Mouse (Mus musculus): ENCODE results near the gene Zswim5. TPM values are rescaled to one million over a fixed set of nuclear protein-coding genes. Genes with fewer than 3 reads are reported as not detected.
A peak's percentile ranks its signal among the peaks of the same experiment; 100 is the strongest.

Zswim5 gene
- polyA plus RNA-seq, 1 experiment: 10.2 TPM

DNA sequence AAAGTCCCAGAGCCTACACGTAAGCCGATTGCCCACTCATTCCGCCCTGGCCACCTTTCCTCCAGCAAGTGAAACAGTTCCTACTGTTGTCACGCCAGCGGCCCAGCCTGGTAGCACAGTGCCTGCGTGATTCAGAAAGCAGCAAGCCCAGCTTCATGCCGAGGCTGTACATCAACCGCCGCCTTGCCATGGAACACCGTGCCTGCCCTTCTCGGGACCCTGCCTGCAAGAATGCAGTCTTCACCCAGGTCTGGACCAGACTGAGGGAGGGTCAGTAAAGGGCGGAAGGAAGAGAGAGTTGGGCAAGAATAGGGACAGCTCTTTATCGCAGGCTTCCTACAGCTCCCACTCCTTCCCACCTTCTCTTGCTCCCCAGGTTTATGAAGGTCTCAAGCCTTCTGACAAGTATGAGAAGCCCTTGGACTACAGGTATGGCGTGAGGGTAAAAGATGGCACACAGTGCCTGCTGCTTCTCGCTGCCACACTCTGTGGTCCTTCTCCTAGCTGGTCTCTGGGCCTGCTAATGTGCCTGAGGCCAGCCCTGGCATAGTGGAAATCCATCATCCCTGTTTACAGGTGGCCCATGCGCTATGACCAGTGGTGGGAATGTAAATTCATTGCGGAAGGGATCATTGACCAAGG is 122.5 kb downstream of the Zswim5 start:
- H3K4me3 ChIP-seq (replicated peaks; ENCODE audit: insufficient read depth, low read depth, low read length): no peak overlapping the region
- TF ChIP-seq CTCF (IDR thresholded peaks at IDR 0.05; ENCODE audit: borderline replicate concordance, insufficient read depth, low read depth, low read length): no peak
- no peak for TF ChIP-seq POLR2A (IDR thresholded peaks at IDR 0.05; ENCODE audit: borderline replicate concordance, insufficient read depth, low read length)
- H3K27ac ChIP-seq (ENCODE audit: insufficient read depth, low read length): no peak overlapping the region
- H3K27me3 ChIP-seq (ENCODE audit: control insufficient read depth, insufficient read depth, low read length): no peaks in the 10 kb centered on the region
- H3K4me1 ChIP-seq (ENCODE audit: control insufficient read depth, insufficient read depth, low read length): peaks cover 9% of the 10 kb centered on the region
- 94% methylated on average over 17 of the region's 17 CpGs for WGBS
- no peak for DNase-seq

GRCm38 (mm10) chr4:117001957-117002356 is 124.8 kb downstream of the Zswim5 start:
- H3K27me3 ChIP-seq (ENCODE audit: control insufficient read depth, insufficient read depth, low read length): no peaks in the 10 kb centered on the region
- H3K4me3 ChIP-seq (replicated peaks; ENCODE audit: insufficient read depth, low read depth, low read length): no peak overlapping the region
- no peak overlapping the region for H3K27ac ChIP-seq (ENCODE audit: insufficient read depth, low read length)
- peaks cover 1% of the 10 kb centered on the region for H3K4me1 ChIP-seq (ENCODE audit: control insufficient read depth, insufficient read depth, low read length)
- DNase-seq: no peak
- no peak for TF ChIP-seq POLR2A (IDR thresholded peaks at IDR 0.05; ENCODE audit: borderline replicate concordance, insufficient read depth, low read length)
- no peak for TF ChIP-seq CTCF (IDR thresholded peaks at IDR 0.05; ENCODE audit: borderline replicate concordance, insufficient read depth, low read depth, low read length)
- 91% methylated on average over 16 of the region's 16 CpGs for WGBS

GRCm38 (mm10) chr4:117002543-117003521 is 125.7 kb downstream of the Zswim5 start:
- DNase-seq: peak; percentile 53 to 60
- WGBS: 52% methylated on average over 38 of the region's 38 CpGs
- H3K27ac ChIP-seq (ENCODE audit: insufficient read depth, low read length): no peak overlapping the region
- H3K4me1 ChIP-seq (ENCODE audit: control insufficient read depth, insufficient read depth, low read length): no peaks in the 10 kb centered on the region
- no peak overlapping the region for H3K4me3 ChIP-seq (replicated peaks; ENCODE audit: insufficient read depth, low read depth, low read length)
- TF ChIP-seq POLR2A (IDR thresholded peaks at IDR 0.05; ENCODE audit: borderline replicate concordance, insufficient read depth, low read length) (no peak), CTCF (IDR thresholded peaks at IDR 0.05; ENCODE audit: borderline replicate concordance, insufficient read depth, low read depth, low read length) (peak; percentile 79)
- no peaks in the 10 kb centered on the region for H3K27me3 ChIP-seq (ENCODE audit: control insufficient read depth, insufficient read depth, low read length)

DNA sequence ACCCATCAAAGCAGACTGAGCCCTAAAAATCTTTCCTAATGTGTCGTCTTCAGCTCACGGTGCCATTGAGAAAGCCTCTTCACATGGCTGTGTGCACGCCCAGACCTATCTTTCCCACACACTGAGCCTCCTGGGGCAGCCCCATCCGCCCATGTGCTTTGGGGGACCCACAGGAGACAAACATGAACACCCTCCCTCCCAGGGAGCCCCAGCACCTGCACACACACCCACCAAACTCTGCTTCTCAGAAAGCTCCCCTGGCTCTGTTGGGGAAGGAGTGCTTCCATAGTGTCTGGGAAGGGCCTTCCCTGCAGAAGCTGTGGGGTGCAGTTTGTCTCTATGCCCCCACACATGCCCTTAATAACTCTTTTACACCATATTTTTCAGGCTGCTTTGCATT is 127.5 kb downstream of the Zswim5 start:
- TF ChIP-seq CTCF (IDR thresholded peaks at IDR 0.05; ENCODE audit: borderline replicate concordance, insufficient read depth, low read depth, low read length) (no peak), POLR2A (IDR thresholded peaks at IDR 0.05; ENCODE audit: borderline replicate concordance, insufficient read depth, low read length) (no peak)
- 87% methylated on average over 4 of the region's 4 CpGs for WGBS

DNA sequence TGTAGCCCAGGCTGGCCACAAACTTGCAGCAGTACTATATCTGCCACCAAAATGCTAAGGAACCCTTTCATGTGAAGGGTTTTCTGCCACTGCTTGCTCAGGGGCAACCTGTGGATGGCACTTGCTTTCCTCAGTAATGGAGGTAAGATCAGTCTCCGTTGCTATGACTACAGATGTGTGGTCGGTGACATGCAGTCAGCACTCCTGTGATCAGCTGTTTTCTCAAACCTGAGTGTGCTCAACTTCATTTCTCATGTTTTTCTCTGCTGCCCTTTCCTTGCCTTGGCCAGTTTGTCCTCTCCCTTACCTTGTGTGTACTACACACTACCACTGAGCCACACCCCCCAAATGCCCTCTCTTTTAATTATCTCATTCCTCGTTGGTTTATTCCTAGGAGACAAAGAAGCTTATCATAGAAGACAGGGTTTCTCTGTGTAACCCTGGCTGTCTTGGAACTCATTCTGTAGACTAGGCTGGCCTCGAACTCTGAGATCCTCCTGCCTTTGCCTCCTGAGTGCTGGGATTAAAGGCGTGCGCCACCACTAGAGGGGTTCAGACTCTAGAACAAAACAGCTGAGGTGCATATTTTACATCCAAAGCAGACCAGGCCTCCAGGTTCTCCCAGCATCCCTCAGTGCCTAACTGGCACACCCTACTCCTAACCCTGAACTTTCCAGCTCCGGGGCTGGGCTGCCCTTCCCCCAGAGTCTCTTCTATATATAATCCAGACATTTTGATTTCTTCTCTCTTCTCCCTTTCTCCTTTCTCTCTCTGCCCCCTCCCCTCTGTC is 128.6 kb downstream of the Zswim5 start:
- WGBS: 74% methylated on average over 7 of the region's 7 CpGs
- DNase-seq: no peak
- H3K27me3 ChIP-seq (ENCODE audit: control insufficient read depth, insufficient read depth, low read length): no peaks in the 10 kb centered on the region
- H3K4me1 ChIP-seq (ENCODE audit: control insufficient read depth, insufficient read depth, low read length): no peaks in the 10 kb centered on the region
- no peak overlapping the region for H3K27ac ChIP-seq (ENCODE audit: insufficient read depth, low read length)
- TF ChIP-seq CTCF (IDR thresholded peaks at IDR 0.05; ENCODE audit: borderline replicate concordance, insufficient read depth, low read depth, low read length): no peak
- TF ChIP-seq POLR2A (IDR thresholded peaks at IDR 0.05; ENCODE audit: borderline replicate concordance, insufficient read depth, low read length): no peak
- no peak overlapping the region for H3K4me3 ChIP-seq (replicated peaks; ENCODE audit: insufficient read depth, low read depth, low read length)

More for the DNA sequence above, 127.5 kb downstream of the Zswim5 start:
- H3K4me1 ChIP-seq (ENCODE audit: control insufficient read depth, insufficient read depth, low read length): no peaks in the 10 kb centered on the region
- no peaks in the 10 kb centered on the region for H3K27me3 ChIP-seq (ENCODE audit: control insufficient read depth, insufficient read depth, low read length)
- H3K27ac ChIP-seq (ENCODE audit: insufficient read depth, low read length): no peak overlapping the region
- no peak for DNase-seq
- no peak overlapping the region for H3K4me3 ChIP-seq (replicated peaks; ENCODE audit: insufficient read depth, low read depth, low read length)

DNA sequence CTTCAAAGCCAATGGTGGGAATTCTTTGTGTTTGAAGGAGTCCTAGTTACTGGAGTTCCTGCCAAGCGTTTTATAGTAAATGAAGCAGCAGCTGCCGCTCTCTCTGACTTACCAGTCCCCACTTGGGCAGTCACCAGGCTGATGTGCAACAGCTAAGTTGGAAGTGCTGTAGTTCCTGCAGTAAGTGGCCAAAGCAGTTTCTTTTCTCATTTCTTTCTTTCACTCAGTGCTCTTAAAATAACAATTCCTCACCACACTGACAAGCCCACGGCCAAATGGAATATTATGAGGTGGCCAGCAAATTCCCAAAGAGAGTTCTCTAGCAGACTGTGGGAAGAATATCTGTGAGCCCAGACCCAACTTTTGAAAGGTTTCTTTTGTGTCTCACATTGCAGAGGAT is 129.9 kb downstream of the Zswim5 start:
- Histone ChIP-seq H3K27me3 (ENCODE audit: control insufficient read depth, insufficient read depth, low read length) (no peaks in the 10 kb centered on the region), H3K4me1 (ENCODE audit: control insufficient read depth, insufficient read depth, low read length) (no peaks in the 10 kb centered on the region), H3K4me3 (replicated peaks; ENCODE audit: insufficient read depth, low read depth, low read length) (no peak overlapping the region), H3K27ac (ENCODE audit: insufficient read depth, low read length) (no peak overlapping the region)
- 25% methylated on average over 3 of the region's 3 CpGs for WGBS
- TF ChIP-seq POLR2A (IDR thresholded peaks at IDR 0.05; ENCODE audit: borderline replicate concordance, insufficient read depth, low read length): no peak
- TF ChIP-seq CTCF (IDR thresholded peaks at IDR 0.05; ENCODE audit: borderline replicate concordance, insufficient read depth, low read depth, low read length): no peak
- no peak for DNase-seq

DNA sequence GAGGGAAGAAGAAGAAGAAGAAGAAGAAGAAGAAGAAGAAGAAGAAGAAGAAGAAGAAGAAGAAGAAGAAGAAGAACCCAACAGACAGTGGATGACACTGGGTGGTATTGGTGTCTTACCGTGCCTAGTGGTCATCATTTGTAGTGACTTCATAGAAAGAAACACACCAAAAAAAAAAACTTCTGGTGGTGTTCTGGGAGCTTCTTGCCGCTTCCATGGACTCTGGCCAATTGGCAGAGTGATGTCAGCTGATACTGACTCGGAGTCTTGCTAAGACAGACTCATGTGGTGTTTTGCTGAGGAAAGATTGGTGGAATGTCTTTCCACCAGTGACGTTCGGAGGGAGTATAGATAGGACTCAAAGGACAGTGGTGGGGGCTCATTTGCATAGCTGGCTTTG is 133.1 kb downstream of the Zswim5 start:
- Histone ChIP-seq H3K4me3 (replicated peaks; ENCODE audit: insufficient read depth, low read depth, low read length) (no peak overlapping the region), H3K27me3 (ENCODE audit: control insufficient read depth, insufficient read depth, low read length) (no peaks in the 10 kb centered on the region), H3K27ac (ENCODE audit: insufficient read depth, low read length) (no peak overlapping the region), H3K4me1 (ENCODE audit: control insufficient read depth, insufficient read depth, low read length) (no peaks in the 10 kb centered on the region)
- 49% methylated on average over 5 of the region's 5 CpGs for WGBS
- TF ChIP-seq CTCF (IDR thresholded peaks at IDR 0.05; ENCODE audit: borderline replicate concordance, insufficient read depth, low read depth, low read length) (no peak), POLR2A (IDR thresholded peaks at IDR 0.05; ENCODE audit: borderline replicate concordance, insufficient read depth, low read length) (no peak)
- DNase-seq: no peak
